Mouse (Mus musculus) adrenal gland, adult 18-20 months (tissue): ENCODE measurements around the gene Adam8. TPM values are rescaled to one million over a fixed set of nuclear protein-coding genes. Genes with fewer than 3 reads are reported as not detected.

Experiments
- DNase-seq, 2 experiments: peaks; one replicate each; pipeline ENCODE4 v3.0.0; 2021 to 2022; ENCODE audit warnings: low spot score in 2 of 2
- total RNA-seq, 2 experiments: library from RNA; stranded (reverse); gene quantifications; 1 replicate in 1 of 2; 2 replicates in 1 of 2; pipeline ENCODE4 v1.2.3; 2021

Gene Adam8
- total RNA-seq, 2 experiments from 2014 or later = 1.9 to 6.9 TPM

DNA sequence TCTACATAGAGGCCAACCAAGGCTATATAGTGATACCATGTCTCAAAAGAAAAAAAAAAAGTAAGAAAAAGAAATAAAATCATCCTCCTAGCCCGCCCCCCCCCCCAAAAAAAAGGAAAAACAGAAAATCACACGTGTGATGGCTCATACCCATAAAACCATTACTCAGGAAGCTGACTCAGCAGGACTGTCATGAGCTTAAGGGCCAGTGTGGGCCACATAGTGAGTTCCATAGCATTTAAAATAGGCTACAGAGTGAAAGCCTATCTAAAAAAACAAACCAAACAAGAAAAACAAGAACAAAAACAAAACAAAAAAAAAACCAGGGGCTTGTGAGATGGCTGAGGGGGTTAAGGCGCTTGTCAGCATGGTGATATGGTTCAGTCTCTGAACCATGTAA is 11.6 kb downstream of the Adam8 start:
- DNase-seq = no peak

DNA sequence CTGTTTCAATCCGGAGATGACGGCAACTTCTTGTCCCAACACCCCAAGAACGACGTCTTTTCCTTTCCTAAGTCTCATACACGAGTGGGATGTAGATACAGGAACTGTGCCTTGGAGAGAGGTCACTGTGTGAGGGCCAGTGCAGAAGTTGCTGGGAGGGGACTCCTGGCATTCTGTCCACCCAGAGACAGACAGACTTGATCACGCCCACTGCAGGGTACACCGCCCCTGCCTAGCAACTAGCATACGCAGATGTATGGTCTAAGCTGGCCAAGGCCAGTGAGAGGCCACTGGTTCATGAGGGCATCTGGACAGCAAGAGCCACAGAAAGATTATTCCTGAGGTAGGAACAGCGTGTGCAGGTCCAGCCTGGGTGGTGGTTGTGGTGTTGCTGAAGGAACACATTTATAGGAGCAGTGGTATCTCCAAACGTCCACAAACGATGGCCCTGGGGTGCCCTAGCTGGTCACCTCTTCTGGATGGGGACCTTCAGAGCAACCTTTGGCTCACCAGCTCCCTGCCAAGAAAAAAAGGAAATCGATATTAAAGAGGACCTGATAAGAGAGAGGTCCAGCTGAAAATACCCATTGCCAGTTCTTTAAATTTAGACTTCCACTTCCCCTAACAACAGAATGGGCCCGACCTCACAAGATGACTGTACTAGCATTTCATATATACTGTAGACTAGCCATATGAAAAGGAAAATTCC is 13.2 kb downstream of the Adam8 start:
- no peak for DNase-seq

DNA sequence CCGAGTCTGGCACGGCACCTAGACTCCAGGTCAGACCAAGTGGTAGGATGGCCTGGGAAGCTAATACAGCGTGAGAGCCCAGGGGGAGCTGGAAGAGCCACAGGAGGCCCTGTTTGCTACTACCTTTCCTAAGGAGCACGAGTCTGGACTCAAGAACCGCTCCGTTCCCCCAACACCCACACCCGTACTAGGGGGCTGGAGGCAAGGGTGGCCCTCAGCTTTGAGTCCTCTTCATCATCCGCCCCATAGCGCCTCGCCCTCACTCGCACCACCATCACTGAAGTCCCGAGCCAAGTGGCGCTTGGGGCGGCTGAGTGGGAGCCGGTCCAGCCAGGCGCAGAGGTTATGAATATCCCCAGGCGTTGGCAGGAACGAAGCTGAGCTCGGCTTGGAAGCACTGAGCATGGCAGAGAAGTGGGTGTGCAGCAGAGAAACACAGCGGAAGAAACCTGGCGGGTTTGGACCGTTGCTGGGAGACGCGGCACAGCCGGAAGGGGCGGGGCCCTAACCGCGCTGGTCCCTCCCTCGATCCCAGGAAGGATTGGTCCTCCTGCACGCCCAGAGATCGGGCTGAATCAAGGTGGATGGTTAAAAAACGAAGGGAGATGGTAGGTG is 14.0 kb downstream of the Adam8 start, which contains the start of gene 6430531B16Rik:
Gene 6430531B16Rik (minus strand): TSS at position 478 of the 615 bp plus-strand sequence.
- peak; percentile 69 to 74 for DNase-seq

DNA sequence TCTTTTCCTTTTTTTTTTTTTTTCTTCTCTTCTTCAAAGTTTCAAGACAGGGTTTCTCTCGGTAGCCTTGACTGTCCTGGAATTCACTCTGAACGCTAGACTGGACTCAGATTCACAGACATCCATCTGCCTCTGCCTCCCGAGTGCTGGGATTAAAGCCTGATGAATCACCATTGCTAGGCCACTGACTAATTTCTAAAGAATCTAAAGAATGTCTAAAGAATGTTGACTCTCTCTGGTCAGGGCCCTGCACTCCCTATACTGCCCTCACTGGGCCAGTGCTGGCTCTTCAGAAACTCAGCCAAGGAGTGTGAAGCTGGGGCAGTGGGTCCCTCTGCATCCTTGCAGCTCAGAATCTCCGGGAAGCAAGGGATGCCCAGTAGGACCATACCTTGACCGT is 16.9 kb downstream of the Adam8 start:
- DNase-seq = no peak

DNA sequence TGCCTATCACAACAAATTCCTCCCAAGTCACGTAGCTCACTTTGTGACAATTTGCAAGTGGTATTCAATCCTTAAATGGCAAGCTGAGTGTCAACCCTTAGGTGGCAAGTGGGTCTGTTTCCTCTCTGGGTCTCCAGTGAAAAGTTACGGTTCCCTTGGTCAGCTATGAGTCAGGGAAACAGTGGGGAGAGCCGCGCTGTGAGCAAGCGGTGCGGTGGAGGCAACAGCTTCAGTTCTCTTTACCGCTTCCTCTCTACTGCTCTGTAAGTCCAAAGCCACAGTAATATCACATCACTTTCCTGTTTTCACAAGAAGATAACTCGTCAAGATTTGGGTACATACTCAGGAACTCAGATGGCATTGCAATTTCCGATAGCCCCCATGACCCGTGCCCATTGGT is 18.1 kb downstream of the Adam8 start:
- DNase-seq = no peak

DNA sequence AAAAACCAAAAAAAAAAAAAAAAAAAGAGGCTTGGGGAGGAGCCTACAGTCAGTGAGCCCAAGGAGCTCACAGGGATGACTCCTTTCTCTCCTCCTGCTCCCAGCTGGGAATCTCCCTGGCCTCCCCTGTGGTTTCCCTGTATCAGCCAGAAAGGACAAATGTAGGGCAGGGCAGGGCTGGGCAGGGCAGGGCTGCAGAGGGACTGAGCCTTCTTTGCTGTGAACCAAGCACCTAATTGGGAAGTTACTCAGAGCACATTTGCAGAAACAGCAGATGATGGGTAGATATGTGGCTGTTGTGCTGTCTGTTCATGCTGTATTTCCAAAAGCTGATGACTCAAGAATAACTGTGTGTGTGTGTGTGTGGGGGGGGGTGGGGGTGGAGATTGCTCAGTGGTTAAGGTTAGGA is 19.4 kb downstream of the Adam8 start:
- no peak for DNase-seq

DNA sequence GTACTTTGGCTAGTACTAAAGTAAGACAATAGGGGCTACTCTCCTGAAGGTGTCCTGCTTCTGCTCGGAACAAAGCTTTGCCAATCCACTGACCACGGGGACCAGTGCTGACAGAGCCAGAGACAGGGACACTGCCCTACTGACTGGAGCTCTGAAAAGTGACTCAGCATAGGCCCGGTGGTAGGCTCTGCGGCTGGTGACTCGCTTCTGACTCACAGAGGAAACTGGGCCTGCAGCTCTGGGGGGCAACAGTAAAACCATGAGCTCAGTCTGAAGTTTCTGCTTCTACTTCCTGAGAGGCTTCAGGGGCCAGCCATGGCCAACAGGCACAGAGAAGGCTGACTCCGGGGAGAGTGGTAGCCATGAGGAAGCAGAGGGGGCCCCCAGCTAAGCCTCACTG is 20.9 kb downstream of the Adam8 start:
- DNase-seq = no peak

DNA sequence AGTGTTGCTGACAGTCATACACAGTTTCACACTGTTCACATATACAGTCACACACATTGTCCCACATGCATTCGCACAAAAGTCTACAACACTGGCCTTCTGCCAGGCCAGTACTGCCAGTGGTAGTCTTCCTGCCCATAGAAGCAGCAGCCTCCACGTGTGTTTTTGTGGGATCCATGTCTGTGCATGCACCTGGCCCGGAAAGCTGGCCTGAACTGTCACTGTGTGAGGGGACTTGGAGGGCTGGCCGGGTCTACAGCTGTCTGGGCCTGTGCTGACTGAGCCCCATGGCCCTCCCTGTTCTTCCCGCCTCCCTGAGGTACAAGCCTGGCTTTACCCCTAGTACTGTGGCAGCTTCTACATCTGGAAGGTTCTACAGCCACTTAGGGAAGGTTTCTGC is 21.4 kb downstream of the Adam8 start:
- no peak for DNase-seq

DNA sequence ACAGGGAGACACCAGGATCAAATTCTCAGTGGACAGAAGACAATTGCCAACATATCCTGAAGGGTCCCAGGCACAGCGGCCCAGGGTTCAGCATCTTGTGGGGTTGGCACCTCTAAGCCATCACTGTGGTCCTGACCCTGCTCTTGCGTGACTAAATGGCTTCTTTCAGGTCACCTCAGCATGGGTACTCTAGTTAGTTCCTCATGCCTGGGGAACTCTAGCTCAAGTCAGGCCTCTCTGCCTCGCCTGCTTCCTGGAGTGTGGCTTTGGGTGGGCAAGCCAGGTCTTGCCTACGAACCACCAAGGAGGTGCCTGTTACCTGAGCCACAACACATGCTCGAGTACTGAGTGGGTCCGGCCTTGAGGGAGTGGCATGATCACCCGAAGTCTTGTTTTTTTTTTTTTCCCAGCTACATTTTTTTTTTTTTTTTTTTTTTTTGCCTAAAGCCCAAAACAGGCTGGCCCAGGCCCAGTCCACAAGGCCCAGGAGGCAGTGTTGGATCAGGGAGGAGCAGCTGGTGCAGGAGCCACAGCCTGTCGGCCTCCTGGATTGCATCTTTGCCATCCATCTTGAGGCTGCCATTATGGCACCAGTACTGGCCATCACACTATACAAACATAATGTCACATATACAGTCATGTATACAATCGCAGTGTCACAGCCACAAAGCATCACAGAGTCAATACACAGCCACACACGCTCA is 22.0 kb downstream of the Adam8 start:
- no peak for DNase-seq

DNA sequence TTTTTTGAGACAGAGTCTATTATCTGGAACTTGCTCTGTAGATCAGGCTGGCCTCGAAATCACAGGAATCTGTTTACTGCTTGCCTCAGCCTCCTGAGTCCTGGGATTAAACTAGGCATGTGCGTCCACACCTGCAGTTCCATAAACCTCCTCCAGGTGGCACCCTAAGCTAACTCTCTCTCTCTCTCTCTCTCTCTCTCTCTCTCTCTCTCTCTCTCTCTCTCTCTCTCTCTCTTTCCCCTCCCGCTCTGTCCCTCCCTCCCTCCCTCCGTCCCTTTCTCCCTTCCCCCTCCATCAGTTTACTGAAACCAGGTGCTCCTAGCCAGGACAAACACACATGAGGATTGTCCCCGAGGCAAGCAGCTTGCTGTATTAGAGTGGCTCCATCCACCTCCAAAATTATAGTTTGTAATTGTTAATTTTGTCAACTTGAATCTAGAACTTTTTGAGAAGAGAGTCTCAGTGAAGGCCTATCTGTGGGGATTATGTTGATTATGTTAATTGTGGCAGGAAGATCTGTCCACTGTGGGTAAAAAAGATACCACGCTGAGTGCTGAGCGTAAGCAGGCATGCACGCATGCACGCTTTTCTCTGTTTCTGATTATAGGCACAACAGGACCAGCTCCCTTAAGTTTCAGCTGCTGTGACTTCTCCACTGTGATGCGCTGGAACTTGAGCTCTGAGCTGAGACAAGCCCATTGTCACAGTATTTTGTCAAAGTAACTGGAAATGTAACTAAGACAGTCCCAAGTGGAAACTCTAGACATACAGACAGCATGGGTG is 22.8 kb downstream of the Adam8 start:
- DNase-seq = peak; percentile 76 to 78

DNA sequence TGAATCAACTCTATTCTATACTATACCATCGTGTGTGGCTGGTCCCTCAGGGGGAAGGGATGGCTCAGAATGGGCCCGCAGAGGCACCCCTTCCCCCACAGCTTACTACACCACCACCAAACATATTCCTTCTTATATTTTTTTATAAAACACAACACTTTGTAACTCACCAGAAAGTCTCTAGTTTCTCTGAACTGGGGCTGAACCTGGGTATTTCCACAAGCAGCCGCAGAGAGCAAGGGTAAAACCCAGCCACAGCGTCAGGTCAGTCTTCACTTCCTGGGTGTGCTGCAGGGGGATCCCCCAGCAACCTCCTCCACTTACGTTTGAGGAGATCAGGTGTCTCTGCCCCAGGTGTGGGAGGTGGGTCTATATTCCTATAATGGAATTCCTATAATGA is 23.9 kb downstream of the Adam8 start:
- no peak for DNase-seq

DNA sequence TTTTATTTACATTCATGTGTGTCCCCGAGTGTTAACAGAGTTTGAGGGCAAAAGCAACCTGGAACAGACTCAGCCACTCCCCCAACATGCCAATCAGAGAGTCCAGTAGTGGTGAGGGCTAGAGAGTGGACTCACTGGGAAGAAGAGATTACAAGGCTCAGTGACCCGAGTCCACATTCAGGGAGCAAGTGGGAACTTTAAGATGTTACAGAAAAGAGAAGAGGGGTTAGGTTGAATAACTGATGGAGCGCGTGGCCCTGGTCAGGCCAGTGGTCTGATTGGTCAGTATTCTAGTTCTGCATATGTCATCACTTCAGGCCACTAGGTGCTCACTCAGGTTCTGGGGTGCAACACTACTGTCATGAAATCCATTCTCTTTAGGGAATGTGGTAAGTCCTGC is 25.2 kb downstream of the Adam8 start:
- no peak for DNase-seq

DNA sequence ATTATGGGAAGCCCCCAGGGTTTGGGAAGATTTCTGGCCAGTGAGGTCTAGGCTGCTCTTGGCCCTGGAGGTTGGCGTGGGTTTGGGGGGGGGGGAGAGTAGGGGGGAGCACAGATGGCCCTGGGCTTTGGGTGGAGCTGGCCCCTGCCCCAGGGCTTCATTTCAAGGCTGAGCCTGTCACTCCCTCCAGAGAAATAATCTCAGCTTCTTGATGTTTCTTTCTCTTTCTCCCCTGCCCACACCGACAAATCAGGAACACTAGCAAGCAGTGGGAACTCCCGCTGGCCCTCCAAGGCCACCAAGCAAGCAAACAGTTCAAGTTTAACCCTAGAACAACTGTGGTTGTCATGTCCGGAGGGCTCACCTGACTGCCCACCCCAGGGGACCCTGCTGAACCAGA is 28.5 kb downstream of the Adam8 start:
- DNase-seq = no peak

DNA sequence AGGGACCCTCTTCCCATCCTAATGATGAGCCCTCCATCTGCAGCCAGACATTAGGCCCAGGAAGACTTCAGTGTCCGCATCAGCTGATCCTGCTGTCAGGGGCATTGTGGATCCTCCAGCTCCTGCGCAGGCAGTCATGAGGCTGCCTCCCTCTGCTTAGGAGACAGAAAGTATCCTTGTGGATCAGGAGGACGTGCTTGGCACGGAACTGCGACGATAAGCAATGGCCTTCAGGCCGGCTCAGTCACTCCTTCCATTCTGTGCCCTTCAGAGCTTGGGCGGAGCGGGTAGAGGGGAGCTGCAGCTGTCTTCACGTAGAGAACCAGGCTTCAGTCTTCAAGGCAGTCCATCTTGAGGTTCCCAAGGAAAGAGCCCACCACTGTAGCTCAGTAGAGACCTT is 31.2 kb downstream of the Adam8 start:
- DNase-seq = peak in 1 of 2 experiments; percentile 59

DNA sequence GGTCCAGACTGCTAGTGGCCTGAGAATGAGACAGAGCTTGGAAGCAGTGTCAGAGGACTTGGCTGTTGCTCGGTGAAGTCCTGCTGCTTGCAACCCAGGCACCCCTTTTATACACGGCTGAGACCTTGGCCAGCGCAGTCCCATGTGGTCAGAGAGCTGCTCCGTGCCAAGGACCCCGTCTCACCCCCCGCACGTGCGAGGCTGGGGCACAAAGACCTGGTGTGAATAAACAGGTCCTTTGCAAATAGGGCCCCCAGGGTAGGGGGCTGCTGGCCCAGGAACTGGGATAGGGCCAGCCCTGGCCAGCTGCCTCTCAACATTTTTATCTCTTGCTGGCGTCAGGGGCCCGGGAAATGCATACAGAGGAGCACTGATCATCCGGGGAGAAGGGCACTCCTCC is 34.4 kb downstream of the Adam8 start:
- DNase-seq = peak in 1 of 2 experiments; percentile 24

DNA sequence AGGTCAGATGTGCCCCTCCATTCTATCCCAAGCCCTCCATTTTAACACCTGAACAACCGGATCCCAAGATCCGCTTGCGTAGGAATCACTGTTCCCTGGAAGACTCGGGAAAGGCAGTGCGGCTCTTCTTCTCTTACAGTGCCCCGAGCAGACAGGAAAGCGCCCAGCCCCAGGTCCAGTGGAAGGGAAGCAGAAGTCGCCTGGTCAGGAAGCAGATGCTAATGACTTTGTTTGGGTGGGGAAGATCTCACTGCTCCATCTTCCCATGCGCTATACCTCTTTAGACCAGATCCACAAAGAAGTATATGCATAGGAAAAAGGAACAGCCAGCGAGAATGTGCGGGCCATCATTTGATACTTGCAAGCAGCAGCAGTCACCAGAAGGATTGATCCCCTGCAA is 34.9 kb downstream of the Adam8 start:
- DNase-seq = no peak

DNA sequence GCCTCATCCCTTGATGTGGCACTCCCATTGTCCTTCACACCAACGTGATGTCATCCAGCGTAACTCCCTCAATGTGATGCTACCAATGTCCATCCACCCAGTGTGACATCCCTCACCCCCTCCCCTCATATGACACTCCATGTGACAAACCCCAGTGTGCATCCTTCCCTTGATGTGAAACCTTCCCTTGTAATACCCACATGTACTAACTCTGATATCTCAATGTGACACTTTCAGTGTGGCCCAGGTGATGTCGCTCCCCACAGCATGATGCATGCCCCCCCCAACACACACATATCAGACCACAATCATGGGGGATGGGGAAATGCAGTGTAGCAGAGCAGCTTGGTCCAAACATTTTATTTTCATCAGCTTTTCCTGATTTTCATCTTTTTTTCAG is 35.7 kb downstream of the Adam8 start:
- DNase-seq = no peak

DNA sequence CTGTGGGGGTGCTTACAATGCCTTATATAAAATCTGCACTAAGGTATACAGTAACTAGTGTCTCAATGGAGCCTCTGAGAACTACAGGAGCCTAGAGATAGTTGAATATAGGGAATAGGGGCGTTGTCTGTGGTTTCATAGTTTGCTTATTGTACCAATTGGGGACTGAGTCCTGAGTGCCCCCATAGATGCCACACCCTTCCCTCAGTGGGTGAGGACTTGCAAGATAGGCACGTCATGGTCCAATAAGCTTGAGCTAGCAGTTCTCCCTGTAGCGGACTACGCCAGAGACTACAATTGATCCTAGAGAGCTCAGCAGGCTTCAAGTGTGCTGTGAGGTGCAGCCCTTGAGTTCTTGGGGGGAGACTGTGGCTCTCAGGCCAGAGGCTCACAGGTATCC is 36.9 kb downstream of the Adam8 start:
- no peak for DNase-seq

DNA sequence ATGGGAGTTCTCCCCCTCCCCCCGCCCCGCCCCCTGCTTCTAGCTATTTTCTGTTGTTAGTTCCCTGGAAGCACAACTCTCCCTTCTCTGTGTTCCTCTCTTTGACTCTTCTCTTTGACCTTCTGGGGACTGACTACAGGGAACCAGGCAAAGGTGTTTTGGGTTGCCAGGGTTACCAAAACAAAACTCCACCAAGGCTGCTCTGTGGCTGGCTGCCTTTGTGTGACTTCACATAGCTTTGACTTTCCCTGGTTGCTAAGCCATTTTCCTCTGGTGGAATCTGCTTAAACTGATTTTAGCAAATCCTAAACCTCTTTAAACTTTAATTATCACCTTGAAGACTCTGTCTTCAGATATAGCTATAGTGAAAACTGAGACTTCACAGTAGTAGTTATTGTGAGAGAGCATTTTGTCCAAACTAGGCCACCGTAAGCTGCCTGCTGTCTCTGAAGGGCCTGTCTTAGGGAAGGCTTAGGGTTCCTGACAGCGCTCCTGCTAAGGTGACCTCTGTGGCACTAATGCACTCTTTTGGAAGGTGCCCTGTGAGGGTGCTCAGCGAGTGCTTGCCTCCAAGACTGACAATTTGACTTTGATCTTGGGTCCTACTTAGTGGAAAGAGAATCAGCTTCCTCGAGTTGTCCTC is 40.2 kb downstream of the Adam8 start:
- no peak for DNase-seq

DNA sequence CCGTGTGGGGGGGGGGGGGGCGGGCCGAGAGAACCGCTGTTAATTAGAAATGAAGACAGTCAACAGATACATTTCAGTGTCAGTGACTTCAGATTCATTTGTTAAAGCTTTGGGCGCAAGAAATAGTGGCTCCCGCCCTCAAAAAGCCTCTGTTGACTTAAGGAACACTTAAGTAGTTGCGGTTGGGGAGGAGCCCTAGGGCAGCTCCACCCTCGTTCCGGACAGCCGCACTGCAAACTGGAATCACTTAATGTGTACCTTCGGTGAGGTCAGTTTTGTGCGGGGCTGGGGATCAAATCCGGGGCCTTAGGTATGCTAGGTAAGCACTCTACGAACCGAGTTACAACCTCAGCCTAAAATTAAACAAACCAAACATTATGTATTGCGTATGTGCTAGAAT is 41.3 kb downstream of the Adam8 start:
- no peak for DNase-seq
